Mouse (Mus musculus): ENCODE results near the gene Cdcp1. TPM values are rescaled to one million over a fixed set of nuclear protein-coding genes. Genes with fewer than 3 reads are reported as not detected.

The Cdcp1 gene
- polyA plus RNA-seq, 1 experiment from 2014 or later, result 10.2 TPM

GRCm38 (mm10) chr9:123243988-123244387 lies 28.1 kb upstream of the Cdcp1 start:
- 58% methylated on average over 10 of the region's 10 CpGs for WGBS
- H3K4me2 ChIP-seq (replicated peaks; ENCODE audit: low read depth, low read length), result no peak overlapping the region
- no peaks in the 10 kb centered on the region for H3K9me3 ChIP-seq (ENCODE audit: control insufficient read depth, low read length)
- ATAC-seq (ENCODE audit: low FRiP score, low TSS enrichment), result 0 out of 2 replicates have a peak, but pooled peaks have one; percentile 28
- no peaks in the 10 kb centered on the region for H3K27me3 ChIP-seq (ENCODE audit: control insufficient read depth, insufficient read depth, low read length)
- no peak overlapping the region for H3K27ac ChIP-seq (ENCODE audit: low read depth, low read length)
- no peak overlapping the region for H3K4me3 ChIP-seq (ENCODE audit: low read length)
- H3K36me3 ChIP-seq (ENCODE audit: control insufficient read depth, insufficient read depth, low read length), result no peaks in the 10 kb centered on the region
- no peak overlapping the region for H3K9ac ChIP-seq (ENCODE audit: low read depth, low read length)
- H3K4me1 ChIP-seq (ENCODE audit: control insufficient read depth, insufficient read depth, low read length), result no peaks in the 10 kb centered on the region; the same call in 1 of the 2 replicates

- 87% methylated on average over 5 of the region's 5 CpGs for WGBS
- ATAC-seq (ENCODE audit: low FRiP score, low TSS enrichment), result no peak
- H3K4me1 ChIP-seq (ENCODE audit: control insufficient read depth, insufficient read depth, low read length), result peaks cover 9% of the 10 kb centered on the region; the same call in 1 of the 2 replicates
- H3K27me3 ChIP-seq (ENCODE audit: control insufficient read depth, insufficient read depth, low read length), result no peaks in the 10 kb centered on the region
- no peak overlapping the region for H3K9ac ChIP-seq (ENCODE audit: low read depth, low read length)
- no peaks in the 10 kb centered on the region for H3K36me3 ChIP-seq (ENCODE audit: control insufficient read depth, insufficient read depth, low read length)
- H3K9me3 ChIP-seq (ENCODE audit: control insufficient read depth, low read length), result no peaks in the 10 kb centered on the region
- no peak overlapping the region for H3K27ac ChIP-seq (ENCODE audit: low read depth, low read length)
- no peak overlapping the region for H3K4me3 ChIP-seq (ENCODE audit: low read length)
- no peak overlapping the region for H3K4me2 ChIP-seq (replicated peaks; ENCODE audit: low read depth, low read length)
Measured at GRCm38 (mm10) chr9:123241191-123241590, 25.4 kb upstream of the Cdcp1 start.

GRCm38 (mm10) chr9:123240751-123241150 lies 24.9 kb upstream of the Cdcp1 start:
- H3K4me3 ChIP-seq (ENCODE audit: low read length), result no peak overlapping the region
- H3K4me1 ChIP-seq (ENCODE audit: control insufficient read depth, insufficient read depth, low read length), result peaks cover 9% of the 10 kb centered on the region; the same call in 1 of the 2 replicates
- H3K27ac ChIP-seq (ENCODE audit: low read depth, low read length), result no peak overlapping the region
- 87% methylated on average over 2 of the region's 2 CpGs for WGBS
- H3K27me3 ChIP-seq (ENCODE audit: control insufficient read depth, insufficient read depth, low read length), result no peaks in the 10 kb centered on the region
- ATAC-seq (ENCODE audit: low FRiP score, low TSS enrichment), result no peak
- H3K4me2 ChIP-seq (replicated peaks; ENCODE audit: low read depth, low read length), result no peak overlapping the region
- H3K36me3 ChIP-seq (ENCODE audit: control insufficient read depth, insufficient read depth, low read length), result no peaks in the 10 kb centered on the region
- H3K9ac ChIP-seq (ENCODE audit: low read depth, low read length), result no peak overlapping the region
- H3K9me3 ChIP-seq (ENCODE audit: control insufficient read depth, low read length), result no peaks in the 10 kb centered on the region

DNA sequence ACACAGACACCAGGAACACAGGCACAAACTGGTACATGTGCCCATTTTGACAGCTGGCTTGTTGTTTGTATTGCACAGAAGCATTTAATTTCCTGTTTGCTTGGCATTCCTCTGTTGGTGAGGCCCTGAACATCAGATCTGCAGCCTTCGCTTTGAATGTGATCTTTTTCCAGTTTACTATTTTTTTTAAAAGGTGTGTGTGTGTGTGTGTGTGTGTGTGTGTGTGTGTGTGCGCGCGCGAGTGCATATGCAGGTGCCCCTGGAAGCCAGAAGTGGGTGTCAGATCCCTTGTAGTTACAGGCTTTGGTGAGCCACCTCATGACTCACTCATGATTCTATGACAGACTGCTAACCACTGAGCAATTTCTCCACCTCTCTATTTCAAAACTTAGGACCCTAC lies 24.4 kb upstream of the Cdcp1 start:
- Histone ChIP-seq H3K4me3 (ENCODE audit: low read length) (no peak overlapping the region), H3K9ac (ENCODE audit: low read depth, low read length) (no peak overlapping the region), H3K27me3 (ENCODE audit: control insufficient read depth, insufficient read depth, low read length) (no peaks in the 10 kb centered on the region), H3K27ac (ENCODE audit: low read depth, low read length) (no peak overlapping the region), H3K4me1 (ENCODE audit: control insufficient read depth, insufficient read depth, low read length) (peaks cover 9% of the 10 kb centered on the region; the same call in 1 of the 2 replicates), H3K4me2 (replicated peaks; ENCODE audit: low read depth, low read length) (no peak overlapping the region), H3K36me3 (ENCODE audit: control insufficient read depth, insufficient read depth, low read length) (no peaks in the 10 kb centered on the region), H3K9me3 (ENCODE audit: control insufficient read depth, low read length) (no peaks in the 10 kb centered on the region)
- no peak for ATAC-seq (ENCODE audit: low FRiP score, low TSS enrichment)
- WGBS, result 99% methylated on average over 5 of the region's 5 CpGs

GRCm38 (mm10) chr9:123239651-123240050 lies 23.8 kb upstream of the Cdcp1 start:
- Histone ChIP-seq H3K27me3 (ENCODE audit: control insufficient read depth, insufficient read depth, low read length) (no peaks in the 10 kb centered on the region), H3K9ac (ENCODE audit: low read depth, low read length) (no peak overlapping the region), H3K9me3 (ENCODE audit: control insufficient read depth, low read length) (no peaks in the 10 kb centered on the region), H3K4me2 (replicated peaks; ENCODE audit: low read depth, low read length) (no peak overlapping the region), H3K27ac (ENCODE audit: low read depth, low read length) (no peak overlapping the region), H3K4me3 (ENCODE audit: low read length) (no peak overlapping the region), H3K36me3 (ENCODE audit: control insufficient read depth, insufficient read depth, low read length) (no peaks in the 10 kb centered on the region), H3K4me1 (ENCODE audit: control insufficient read depth, insufficient read depth, low read length) (peaks cover 9% of the 10 kb centered on the region; the same call in 1 of the 2 replicates)
- ATAC-seq (ENCODE audit: low FRiP score, low TSS enrichment), result no peak
- WGBS, result 81% methylated on average over 2 of the region's 2 CpGs

GRCm38 (mm10) chr9:123238256-123239045 lies 22.6 kb upstream of the Cdcp1 start:
- 40% methylated on average over 4 of the region's 4 CpGs for WGBS
- no peak overlapping the region for H3K4me2 ChIP-seq (replicated peaks; ENCODE audit: low read depth, low read length)

DNA sequence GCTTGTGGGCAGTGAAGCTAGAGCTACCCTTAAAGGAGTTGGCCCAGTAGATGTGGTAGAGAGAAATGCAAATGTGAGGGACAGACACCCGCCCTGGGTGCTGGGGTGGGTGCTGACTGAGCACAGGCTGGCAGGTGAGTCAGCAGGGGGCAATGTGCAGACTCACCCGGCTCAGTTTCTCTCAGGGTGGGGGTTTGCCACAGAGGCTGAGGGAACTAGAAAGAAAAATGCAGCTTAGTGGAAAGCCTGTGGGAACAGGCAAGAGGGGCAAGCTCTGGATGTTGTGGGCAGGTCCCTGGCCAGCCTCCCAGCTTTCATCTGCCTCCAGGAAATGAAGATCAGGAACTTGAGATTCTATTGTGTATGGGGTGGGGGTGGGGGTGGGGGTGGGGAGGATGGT lies 21.9 kb upstream of the Cdcp1 start:
- Histone ChIP-seq H3K27me3 (ENCODE audit: control insufficient read depth, insufficient read depth, low read length) (no peaks in the 10 kb centered on the region), H3K9me3 (ENCODE audit: control insufficient read depth, low read length) (no peaks in the 10 kb centered on the region), H3K36me3 (ENCODE audit: control insufficient read depth, insufficient read depth, low read length) (no peaks in the 10 kb centered on the region), H3K4me2 (replicated peaks; ENCODE audit: low read depth, low read length) (no peak overlapping the region), H3K9ac (ENCODE audit: low read depth, low read length) (0 out of 2 replicates have a peak overlapping the region, but pooled peaks have one; percentile 28), H3K4me1 (ENCODE audit: control insufficient read depth, insufficient read depth, low read length) (peaks cover 9% of the 10 kb centered on the region; the same call in 1 of the 2 replicates), H3K27ac (ENCODE audit: low read depth, low read length) (no peak overlapping the region), H3K4me3 (ENCODE audit: low read length) (no peak overlapping the region)
- 21% methylated on average over 2 of the region's 2 CpGs for WGBS
- ATAC-seq (ENCODE audit: low FRiP score, low TSS enrichment), result peak; percentile 78

More at GRCm38 (mm10) chr9:123238256-123239045, 22.6 kb upstream of the Cdcp1 start:
- H3K36me3 ChIP-seq (ENCODE audit: control insufficient read depth, insufficient read depth, low read length), result no peaks in the 10 kb centered on the region
- H3K9ac ChIP-seq (ENCODE audit: low read depth, low read length), result peak overlapping the region; percentile 18; the same call in 1 of the 2 replicates
- ATAC-seq (ENCODE audit: low FRiP score, low TSS enrichment), result no peak
- H3K27me3 ChIP-seq (ENCODE audit: control insufficient read depth, insufficient read depth, low read length), result no peaks in the 10 kb centered on the region
- H3K4me3 ChIP-seq (ENCODE audit: low read length), result no peak overlapping the region
- peaks cover 9% of the 10 kb centered on the region; the same call in 1 of the 2 replicates for H3K4me1 ChIP-seq (ENCODE audit: control insufficient read depth, insufficient read depth, low read length)
- H3K9me3 ChIP-seq (ENCODE audit: control insufficient read depth, low read length), result no peaks in the 10 kb centered on the region
- H3K27ac ChIP-seq (ENCODE audit: low read depth, low read length), result peak overlapping the region; percentile 18; the same call in 1 of the 2 replicates

DNA sequence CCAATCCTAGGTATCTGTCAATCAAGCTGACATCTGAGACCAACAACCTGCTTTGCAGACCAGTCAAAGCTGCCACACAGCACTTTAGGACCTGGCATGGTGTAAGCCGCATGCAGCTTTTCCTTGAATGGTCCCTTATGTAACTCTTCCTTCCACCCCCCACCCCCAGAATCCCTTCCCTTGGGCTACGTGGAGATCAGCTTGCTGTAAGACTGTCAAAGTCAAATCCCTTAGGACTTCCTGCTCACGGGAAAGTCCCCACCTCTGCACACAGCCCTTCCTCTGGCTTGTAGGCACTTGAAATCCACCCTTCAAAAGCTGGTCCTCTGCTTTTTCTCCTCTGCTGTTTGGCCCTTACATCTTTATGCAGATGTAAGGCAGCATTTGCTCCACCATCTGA lies 19.8 kb upstream of the Cdcp1 start:
- Histone ChIP-seq H3K4me2 (replicated peaks; ENCODE audit: low read depth, low read length) (no peak overlapping the region), H3K36me3 (ENCODE audit: control insufficient read depth, insufficient read depth, low read length) (no peaks in the 10 kb centered on the region), H3K9me3 (ENCODE audit: control insufficient read depth, low read length) (no peaks in the 10 kb centered on the region), H3K27me3 (ENCODE audit: control insufficient read depth, insufficient read depth, low read length) (no peaks in the 10 kb centered on the region), H3K4me3 (ENCODE audit: low read length) (no peak overlapping the region), H3K27ac (ENCODE audit: low read depth, low read length) (no peak overlapping the region), H3K4me1 (ENCODE audit: control insufficient read depth, insufficient read depth, low read length) (peaks cover 9% of the 10 kb centered on the region; the same call in 1 of the 2 replicates), H3K9ac (ENCODE audit: low read depth, low read length) (no peak overlapping the region)
- no peak for ATAC-seq (ENCODE audit: low FRiP score, low TSS enrichment)
- WGBS, result 45% methylated on average over 3 of the region's 3 CpGs

GRCm38 (mm10) chr9:123229826-123230225 lies 14.0 kb upstream of the Cdcp1 start:
- Histone ChIP-seq H3K4me3 (ENCODE audit: low read length) (no peak overlapping the region), H3K36me3 (ENCODE audit: control insufficient read depth, insufficient read depth, low read length) (no peaks in the 10 kb centered on the region), H3K27ac (ENCODE audit: low read depth, low read length) (no peak overlapping the region), H3K9me3 (ENCODE audit: control insufficient read depth, low read length) (no peaks in the 10 kb centered on the region), H3K9ac (ENCODE audit: low read depth, low read length) (no peak overlapping the region), H3K4me1 (ENCODE audit: control insufficient read depth, insufficient read depth, low read length) (no peaks in the 10 kb centered on the region), H3K27me3 (ENCODE audit: control insufficient read depth, insufficient read depth, low read length) (no peaks in the 10 kb centered on the region), H3K4me2 (replicated peaks; ENCODE audit: low read depth, low read length) (no peak overlapping the region)
- no peak for ATAC-seq (ENCODE audit: low FRiP score, low TSS enrichment)
- WGBS, result 60% methylated on average over 4 of the region's 4 CpGs
